Mouse (Mus musculus) stomach, postnatal 0 days (tissue): ENCODE data around the gene Clptm1. TPM values are rescaled to one million over a fixed set of nuclear protein-coding genes. Genes with fewer than 3 reads are reported as not detected.
A peak's percentile ranks its signal among the peaks of the same experiment; 100 is the strongest.

Source experiments
- ATAC-seq: fragments of 200-750 bp; cut with Nextera tagmentation; 2 replicates; pipeline ENCODE4 v1.8.0; 2017; ENCODE audit not compliant: low FRiP score, low TSS enrichment
- DNase-seq: peaks from one replicate; pipeline ENCODE4 v3.0.0-alpha.2; 2016; ENCODE audit warnings: low spot score
- H3K27ac ChIP-seq: fragments of 300-500 bp; sonication (generic); replicated peaks from 2 replicates; pipeline ENCODE4 v1.5.1; 2014; ENCODE audit warnings: mild to moderate bottlenecking, control low read depth
- H3K27me3 ChIP-seq: fragments of 300-500 bp; sonication (generic); 2 replicates; pipeline ENCODE4 v1.6.1; 2014; ENCODE audit warnings: low read length; ENCODE audit not compliant: control insufficient read depth, insufficient read depth
- H3K36me3 ChIP-seq: fragments of 300-500 bp; sonication (generic); 2 replicates; pipeline ENCODE4 v1.6.1; 2014; ENCODE audit warnings: low read length, mixed read lengths; ENCODE audit not compliant: control insufficient read depth, insufficient read depth
- H3K4me1 ChIP-seq: fragments of 300-500 bp; sonication (generic); replicated peaks from 2 replicates; pipeline ENCODE4 v1.6.1; 2014; ENCODE audit warnings: antibody characterized with exemption; ENCODE audit not compliant: control insufficient read depth, insufficient read depth
- H3K4me2 ChIP-seq: fragments of 300-500 bp; sonication (generic); replicated peaks from 2 replicates; pipeline ENCODE4 v1.6.1; 2014; ENCODE audit warnings: low read depth, mild to moderate bottlenecking, control low read depth, moderate library complexity
- H3K4me3 ChIP-seq: fragments of 300-500 bp; sonication (generic); 2 replicates; pipeline ENCODE4 v1.5.1; 2014; ENCODE audit warnings: low read depth, low read length, control low read depth
- H3K9ac ChIP-seq: fragments of 300-500 bp; sonication (generic); 2 replicates; pipeline ENCODE4 v1.6.1; 2014; ENCODE audit warnings: mild to moderate bottlenecking, low read length, control low read depth, mixed read lengths
- H3K9me3 ChIP-seq: fragments of 300-500 bp; sonication (generic); 2 replicates; pipeline ENCODE4 v1.6.1; 2016; ENCODE audit warnings: low read length; ENCODE audit not compliant: control insufficient read depth
- CTCF ChIP-seq: IDR thresholded peaks from 2 replicates; pipeline ENCODE4 v1.5.1; 2016; ENCODE audit warnings: antibody characterized with exemption, low read depth, mild to moderate bottlenecking, moderate library complexity
- EP300 ChIP-seq: optimal IDR thresholded peaks from 2 replicates; pipeline ENCODE3; 2016; ENCODE audit warnings: antibody characterized with exemption
- WGBS: fragments of 180-500 bp; shearing (Covaris S2); extraction: QIAGEN DNeasy Blood & Tissue Kit; methylation state at CpG from one replicate; pipeline ENCODE4 v1.1.7; 2014; 5-methylcytosine and 5-hydroxymethylcytosine counted together
- polyA plus RNA-seq: library from polyadenylated mRNA; unstranded; fragments of >200 nt; fragmentation: Nextera tagmentation; extraction: Ambion mirVana; gene quantifications from 2 replicates; pipeline ENCODE4 v1.2.1, GENCODE M21; 2015

Gene Clptm1
- polyA plus RNA-seq, 1 experiment from 2014 or later, result 55.0 TPM

DNA sequence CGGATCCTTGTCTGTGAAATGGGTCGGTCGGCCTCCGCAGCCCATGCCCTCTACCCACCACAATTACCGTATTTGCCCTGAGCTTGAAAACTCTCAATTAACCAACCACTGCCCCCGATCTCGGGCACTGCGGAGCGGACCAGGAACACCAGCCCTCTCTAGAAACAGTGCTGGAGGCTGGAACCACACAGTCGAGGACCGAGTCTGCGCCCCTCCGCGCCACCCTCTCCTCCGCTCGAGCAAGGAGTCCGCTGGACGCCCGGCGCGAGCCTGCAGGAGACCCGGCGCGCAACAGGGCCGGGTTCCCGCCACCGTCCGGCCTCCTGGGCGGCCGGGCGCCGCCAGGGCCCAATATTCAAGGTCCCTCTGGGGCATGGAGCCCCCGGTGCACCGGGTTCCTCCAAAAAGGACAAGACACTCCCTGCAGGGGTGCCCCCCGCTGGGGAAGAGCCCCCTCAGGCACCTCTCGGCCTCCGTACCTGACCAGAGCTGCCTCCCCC is 328 bp downstream of the Clptm1 start:
- H3K4me1 ChIP-seq, result peaks cover 6% of the 10 kb centered on the region; the same call in 1 of the 2 replicates
- DNase-seq, result no peak
- no peaks in the 10 kb centered on the region for H3K9me3 ChIP-seq
- H3K27ac ChIP-seq, result peak overlapping the region; percentile 93
- peak overlapping the region; percentile 92 for H3K4me2 ChIP-seq
- under 1% methylated on average over 36 of the region's 37 CpGs for WGBS
- ATAC-seq, result no peak; the same call in 1 of the 2 replicates
- peak overlapping the region; percentile 99 for H3K9ac ChIP-seq
- H3K4me3 ChIP-seq, result peak overlapping the region; percentile 99
- H3K36me3 ChIP-seq, result no peaks in the 10 kb centered on the region
- no peaks in the 10 kb centered on the region for H3K27me3 ChIP-seq
- no peak for TF ChIP-seq EP300
- no peak for TF ChIP-seq CTCF

DNA sequence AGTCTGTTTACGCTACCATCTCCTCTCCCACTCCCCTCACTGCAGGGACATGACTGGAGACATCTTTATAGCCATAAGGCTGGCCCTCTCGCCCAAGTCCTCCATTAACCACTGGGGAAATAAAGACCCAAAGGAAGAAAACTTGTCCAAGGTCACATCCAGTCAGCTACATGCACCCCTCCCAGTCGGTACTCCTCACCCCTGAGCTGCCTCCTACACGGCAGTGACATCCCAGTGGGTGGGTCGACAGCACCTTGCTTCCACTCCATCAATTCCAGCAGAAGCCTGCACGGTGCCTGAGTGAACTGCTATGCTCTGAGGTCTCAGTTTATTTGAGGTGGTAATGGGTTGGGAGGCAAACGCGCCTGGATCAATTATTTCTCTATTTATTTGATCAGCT is 893 bp downstream of the Clptm1 start:
- Histone ChIP-seq H3K9me3 (no peaks in the 10 kb centered on the region), H3K27ac (no peak overlapping the region), H3K36me3 (no peaks in the 10 kb centered on the region), H3K4me1 (peaks cover 6% of the 10 kb centered on the region; the same call in 1 of the 2 replicates), H3K4me3 (peak overlapping the region; percentile 99), H3K4me2 (peak overlapping the region; percentile 92), H3K9ac (peak overlapping the region; percentile 99), H3K27me3 (no peaks in the 10 kb centered on the region)
- WGBS, result 11% methylated on average over 8 of the region's 8 CpGs
- no peak for TF ChIP-seq CTCF
- no peak for TF ChIP-seq EP300
- DNase-seq, result no peak
- ATAC-seq, result no peak

DNA sequence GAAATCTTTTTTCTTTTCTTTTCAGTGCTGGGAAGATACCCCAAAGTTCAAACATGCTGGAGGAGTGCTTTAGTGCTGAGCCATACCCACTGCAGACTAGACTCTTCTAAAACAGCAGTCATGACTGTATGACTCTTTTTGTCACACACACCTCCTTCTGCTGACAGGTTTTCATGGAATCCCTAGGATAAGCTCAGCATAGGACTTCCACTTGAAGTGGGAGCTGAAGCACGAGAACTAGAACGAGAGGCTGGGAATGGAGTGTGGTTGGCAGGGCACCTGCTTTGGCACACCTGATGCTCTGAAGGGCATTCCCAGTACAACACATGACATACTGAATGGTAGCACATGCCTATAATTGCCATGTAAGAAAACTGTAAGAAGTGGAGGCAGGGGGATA is 12.2 kb downstream of the Clptm1 start:
- Histone ChIP-seq H3K36me3 (peaks cover 7% of the 10 kb centered on the region; the same call in 1 of the 2 replicates), H3K4me3 (no peak overlapping the region), H3K4me2 (no peak overlapping the region), H3K9ac (no peak overlapping the region), H3K27ac (no peak overlapping the region), H3K4me1 (no peaks in the 10 kb centered on the region), H3K9me3 (no peaks in the 10 kb centered on the region), H3K27me3 (no peaks in the 10 kb centered on the region)
- TF ChIP-seq CTCF, result no peak
- 97% methylated on average over 2 of the region's 2 CpGs for WGBS
- no peak for DNase-seq
- no peak for ATAC-seq

DNA sequence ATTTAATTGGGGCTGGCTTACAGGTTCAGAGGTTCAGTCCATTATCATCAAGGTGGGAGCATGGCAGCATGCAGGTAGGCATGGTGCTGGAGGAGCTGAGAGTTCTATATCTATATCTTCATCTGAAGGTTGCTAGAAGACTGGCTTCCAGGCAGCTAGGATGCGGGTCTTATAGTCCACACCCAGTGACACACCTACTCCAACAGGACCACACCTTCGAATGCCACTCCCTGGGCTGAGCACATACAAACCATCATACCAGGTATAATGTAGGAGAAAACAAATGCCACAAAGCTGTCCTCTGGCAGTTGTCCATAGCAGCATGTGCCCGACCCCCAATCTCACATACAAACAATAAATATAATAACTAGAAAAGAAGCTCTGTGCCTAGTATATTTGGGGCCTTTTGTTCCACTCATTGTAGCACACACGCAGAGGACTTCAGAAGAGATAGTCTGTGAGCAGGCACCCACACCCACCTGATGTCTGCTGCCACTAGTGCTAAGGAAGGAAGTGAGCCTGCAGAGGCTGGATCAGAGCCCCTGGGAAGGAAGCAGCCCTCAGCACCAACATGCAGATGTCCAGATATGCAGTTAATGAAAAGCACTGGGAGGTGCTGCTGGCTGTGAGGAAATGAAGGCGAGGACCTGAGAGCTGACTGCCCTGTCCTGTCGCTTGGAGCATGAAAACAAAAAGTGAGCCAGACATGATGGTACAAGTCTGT is 13.6 kb downstream of the Clptm1 start:
- no peak overlapping the region for H3K4me2 ChIP-seq
- ATAC-seq, result no peak
- no peak for DNase-seq
- H3K27ac ChIP-seq, result no peak overlapping the region
- TF ChIP-seq CTCF (no peak), EP300 (no peak)
- H3K4me3 ChIP-seq, result no peak overlapping the region
- no peaks in the 10 kb centered on the region for H3K27me3 ChIP-seq
- H3K36me3 ChIP-seq, result peaks cover 9% of the 10 kb centered on the region; the same call in 1 of the 2 replicates
- 65% methylated on average over 6 of the region's 6 CpGs for WGBS
- H3K9ac ChIP-seq, result no peak overlapping the region
- no peaks in the 10 kb centered on the region for H3K9me3 ChIP-seq
- H3K4me1 ChIP-seq, result no peaks in the 10 kb centered on the region

DNA sequence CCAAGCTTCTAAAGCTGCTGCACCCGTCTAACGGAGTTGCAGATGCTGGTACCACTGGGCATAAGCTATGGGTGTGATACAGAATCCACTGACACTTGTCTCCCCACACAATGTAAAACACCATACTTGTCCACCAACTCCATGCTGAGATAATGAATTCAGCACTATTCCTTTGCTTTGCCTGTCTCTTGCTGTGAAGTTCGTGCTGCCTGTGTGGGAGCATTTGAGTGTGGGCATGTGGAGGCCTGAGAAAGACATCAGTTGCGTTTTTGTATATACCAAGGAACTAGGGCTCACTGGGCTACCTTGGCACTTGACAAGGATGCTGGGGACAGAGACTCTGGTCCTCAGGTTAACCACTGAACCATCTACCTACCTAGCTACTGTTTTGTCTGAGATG is 23.6 kb downstream of the Clptm1 start:
- Histone ChIP-seq H3K4me3 (no peak overlapping the region), H3K9me3 (no peaks in the 10 kb centered on the region), H3K4me2 (no peak overlapping the region), H3K27me3 (no peaks in the 10 kb centered on the region), H3K36me3 (peaks cover 43% of the 10 kb centered on the region), H3K4me1 (no peaks in the 10 kb centered on the region), H3K9ac (no peak overlapping the region), H3K27ac (no peak overlapping the region)
- WGBS, result 97% methylated on average over 4 of the region's 4 CpGs
- TF ChIP-seq EP300, result no peak
- no peak for TF ChIP-seq CTCF
- DNase-seq (no peak), ATAC-seq (no peak)

DNA sequence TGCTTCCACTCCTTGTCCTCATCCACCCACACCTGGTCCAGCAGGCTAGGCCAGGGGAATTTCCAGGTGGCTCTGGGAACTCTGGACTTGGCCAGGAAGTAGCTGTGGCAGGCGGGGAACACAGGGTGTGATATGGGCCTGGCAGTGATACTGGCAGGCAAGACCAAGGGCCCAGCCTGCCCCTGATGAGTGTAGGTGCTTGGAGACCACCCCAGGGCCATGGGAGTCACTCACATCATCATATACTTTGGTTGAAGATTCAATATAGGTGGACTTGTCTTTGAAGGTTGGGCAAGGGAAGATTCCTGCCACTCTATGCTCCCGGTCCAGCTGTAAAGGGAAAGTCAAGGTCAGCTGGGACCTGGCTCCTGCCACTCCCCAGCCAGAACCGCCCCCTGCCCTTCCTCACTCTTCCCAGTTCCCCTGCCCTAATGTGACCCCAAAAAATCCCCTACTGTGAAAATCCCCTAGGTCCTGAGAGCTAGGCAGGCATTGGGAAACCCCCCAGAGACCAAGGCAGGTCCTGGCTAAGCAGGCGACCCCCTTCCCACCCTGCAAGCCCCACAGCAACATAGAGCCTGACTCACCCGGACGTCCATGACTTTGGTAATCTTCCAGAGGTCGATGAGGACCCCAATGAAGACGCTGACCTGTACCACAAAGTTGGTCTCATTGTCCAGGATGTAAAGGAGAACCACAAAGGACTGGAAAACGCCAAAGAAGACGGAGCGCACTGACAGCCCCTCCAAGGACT is 29.6 kb downstream of the Clptm1 start:
- 88% methylated on average over 11 of the region's 11 CpGs for WGBS
- Histone ChIP-seq H3K4me2 (no peak overlapping the region), H3K27me3 (no peaks in the 10 kb centered on the region), H3K4me3 (no peak overlapping the region), H3K9ac (no peak overlapping the region), H3K9me3 (no peaks in the 10 kb centered on the region), H3K27ac (no peak overlapping the region), H3K4me1 (no peaks in the 10 kb centered on the region), H3K36me3 (peaks cover 44% of the 10 kb centered on the region)
- TF ChIP-seq EP300 (no peak), CTCF (no peak)
- ATAC-seq (no peak), DNase-seq (no peak)
